Mouse (Mus musculus) naive thymus-derived CD4-positive, alpha-beta T cell, adult 2 months (primary cell): ENCODE results near the gene Cpeb4.

Experiments
- DNase-seq: peaks from one replicate; pipeline ENCODE4 v3.0.0-alpha.2; 2011; ENCODE audit warnings: low read depth

Cpeb4 gene

GRCm38 (mm10) chr11:31896905-31897304, 24.9 kb downstream of the Cpeb4 start:
- no peak for DNase-seq

- no peak for DNase-seq
Observed at GRCm38 (mm10) chr11:31899166-31899565, 27.2 kb downstream of the Cpeb4 start.

GRCm38 (mm10) chr11:31900736-31901135, 28.7 kb downstream of the Cpeb4 start:
- DNase-seq = no peak

GRCm38 (mm10) chr11:31902251-31903001, 30.4 kb downstream of the Cpeb4 start:
- no peak for DNase-seq

GRCm38 (mm10) chr11:31906499-31906898, 34.5 kb downstream of the Cpeb4 start:
- DNase-seq = no peak

GRCm38 (mm10) chr11:31907650-31908049, 35.6 kb downstream of the Cpeb4 start:
- DNase-seq = no peak

- no peak for DNase-seq
Observed at GRCm38 (mm10) chr11:31912958-31913357, 40.9 kb downstream of the Cpeb4 start.

GRCm38 (mm10) chr11:31917769-31918168, 45.8 kb downstream of the Cpeb4 start:
- DNase-seq = no peak

GRCm38 (mm10) chr11:31930051-31930450, 58.0 kb downstream of the Cpeb4 start:
- DNase-seq = no peak

GRCm38 (mm10) chr11:31935652-31936051, 63.6 kb downstream of the Cpeb4 start:
- no peak for DNase-seq

GRCm38 (mm10) chr11:31936910-31937525, 65.0 kb downstream of the Cpeb4 start:
- no peak for DNase-seq

GRCm38 (mm10) chr11:31940898-31941639, 69.1 kb downstream of the Cpeb4 start:
- no peak for DNase-seq

- DNase-seq = peak; percentile 62
Observed at GRCm38 (mm10) chr11:31941640-31942638, 69.9 kb downstream of the Cpeb4 start.

GRCm38 (mm10) chr11:31945471-31945870, 73.5 kb downstream of the Cpeb4 start:
- peak; percentile 33 for DNase-seq

GRCm38 (mm10) chr11:31948462-31949330, 76.7 kb downstream of the Cpeb4 start:
- DNase-seq = peak; percentile 56

- DNase-seq = peak; percentile 94
Observed at GRCm38 (mm10) chr11:31949331-31949785, 77.3 kb downstream of the Cpeb4 start.

- no peak for DNase-seq
Observed at GRCm38 (mm10) chr11:31960071-31960470, 88.1 kb downstream of the Cpeb4 start.

- peak; percentile 68 for DNase-seq
Observed at GRCm38 (mm10) chr11:31963993-31964392, 92.0 kb downstream of the Cpeb4 start.

- no peak for DNase-seq
Observed at GRCm38 (mm10) chr11:31965256-31966134, 93.5 kb downstream of the Cpeb4 start, which contains the start of gene 4930524B15Rik. Gene 4930524B15Rik, plus strand, starts transcription at chr11:31965592.
